ENCODE assay signal across 8 mouse cellular contexts in genomic region chr12:86725706-86726105, GRCm38 (mm10). TPM values are rescaled to one million over a fixed set of nuclear protein-coding genes. Genes with fewer than 3 reads are reported as not detected.
DNase-seq lines count a peak whose midpoint lies in the region; ATAC-seq and TF ChIP-seq lines count a peak whose summit lies in the region.

No protein-coding gene starts in this region.

- peak overlapping the region; percentile 72 for H3K9ac ChIP-seq in lung, embryonic 15.5 days
- peak overlapping the region; percentile 67 for H3K9ac ChIP-seq in embryonic facial prominence, embryonic 14.5 days (ENCODE audit: low read depth, low read length)
- H3K9ac ChIP-seq in limb, embryonic 14.5 days (ENCODE audit: low read depth, low read length, severe bottlenecking) = peak overlapping the region; percentile 70
- H3K9ac ChIP-seq in stomach, embryonic 14.5 days (replicated peaks; ENCODE audit: low read depth, low read length) = peak overlapping the region; percentile 50; the same call in 1 of the 2 replicates

- H3K9me3 ChIP-seq in lung, embryonic 15.5 days = no peaks in the 10 kb centered on the region
- no peaks in the 10 kb centered on the region for H3K9me3 ChIP-seq in embryonic facial prominence, embryonic 14.5 days (ENCODE audit: control insufficient read depth, low read length)
- H3K9me3 ChIP-seq in limb, embryonic 14.5 days (ENCODE audit: control insufficient read depth, low read length) = no peaks in the 10 kb centered on the region
- H3K9me3 ChIP-seq in stomach, embryonic 14.5 days (ENCODE audit: control insufficient read depth, low read depth, low read length) = no peaks in the 10 kb centered on the region

- H3K4me1 ChIP-seq in cerebellum, adult 2 months (ENCODE audit: control insufficient read depth, insufficient read depth, low read length) = peaks cover 7% of the 10 kb centered on the region
- H3K4me1 ChIP-seq in lung, embryonic 15.5 days = peaks cover 18% of the 10 kb centered on the region; the same call in 1 of the 2 replicates
- H3K4me1 ChIP-seq in embryonic facial prominence, embryonic 14.5 days (ENCODE audit: control insufficient read depth, insufficient read depth, low read length) = peaks cover 7% of the 10 kb centered on the region; the same call in 1 of the 2 replicates
- H3K4me1 ChIP-seq in limb, embryonic 14.5 days (ENCODE audit: control insufficient read depth, insufficient read depth, low read length) = no peaks in the 10 kb centered on the region; the same call in 1 of the 2 replicates
- peaks cover 3% of the 10 kb centered on the region; the same call in 1 of the 2 replicates for H3K4me1 ChIP-seq in stomach, embryonic 14.5 days (ENCODE audit: control insufficient read depth, insufficient read depth, low read length)

- DNase-seq in cerebellum, adult 2 months = no peak
- DNase-seq in cerebellum, adult 11 months = no peak
- no peak for DNase-seq in lung, postnatal 25 days (ENCODE audit: low spot score)
- DNase-seq in embryonic facial prominence, embryonic 14.5 days (ENCODE audit: low spot score) = peak; percentile 64
- DNase-seq in limb, embryonic 14.5 days (ENCODE audit: low spot score) = peak; percentile 44
- DNase-seq in kidney, adult 8-10 months = no peak

- TF ChIP-seq CTCF in cerebellum, adult 2 months (IDR thresholded peaks at IDR 0.05; ENCODE audit: borderline replicate concordance, insufficient read depth, low read depth, low read length) = no peak

- H3K27ac ChIP-seq in cerebellum, adult 2 months (ENCODE audit: insufficient read depth, low read length) = peak overlapping the region; percentile 42
- peak overlapping the region; percentile 56 for H3K27ac ChIP-seq in lung, embryonic 15.5 days
- H3K27ac ChIP-seq in embryonic facial prominence, embryonic 14.5 days (replicated peaks; ENCODE audit: low read depth, low read length) = peak overlapping the region; percentile 50
- H3K27ac ChIP-seq in limb, embryonic 14.5 days (replicated peaks; ENCODE audit: low read depth, low read length) = peak overlapping the region; percentile 26; the same call in 1 of the 2 replicates
- peak overlapping the region; percentile 44; the same call in 1 of the 2 replicates for H3K27ac ChIP-seq in stomach, embryonic 14.5 days (ENCODE audit: low read length)

- peak overlapping the region; percentile 77 for H3K4me3 ChIP-seq in cerebellum, adult 2 months (replicated peaks; ENCODE audit: insufficient read depth, low read depth, low read length)
- H3K4me3 ChIP-seq in lung, embryonic 15.5 days = peak overlapping the region; percentile 69
- peak overlapping the region; percentile 72 for H3K4me3 ChIP-seq in embryonic facial prominence, embryonic 14.5 days (ENCODE audit: low read depth, low read length)
- peak overlapping the region; percentile 76 for H3K4me3 ChIP-seq in limb, embryonic 14.5 days (replicated peaks; ENCODE audit: low read length)
- peak overlapping the region; percentile 73 for H3K4me3 ChIP-seq in stomach, embryonic 14.5 days (ENCODE audit: low read depth, low read length)

- no peak for TF ChIP-seq POLR2A in cerebellum, adult 2 months (IDR thresholded peaks at IDR 0.05; ENCODE audit: borderline replicate concordance, insufficient read depth, low read length)
- no peak for TF ChIP-seq POLR2A in limb, embryonic 14.5 days (IDR thresholded peaks at IDR 0.05; ENCODE audit: borderline replicate concordance, extremely low read depth, insufficient read depth, insufficient read length)

- under 1% methylated on average over 19 of the region's 19 CpGs for WGBS in cerebellum, adult 2 months
- WGBS in lung, embryonic 15.5 days = 2% methylated on average over 19 of the region's 19 CpGs
- WGBS in embryonic facial prominence, embryonic 14.5 days = under 1% methylated on average over 19 of the region's 19 CpGs
- WGBS in limb, embryonic 14.5 days = 0% methylated on average over 19 of the region's 19 CpGs
- under 1% methylated on average over 19 of the region's 19 CpGs for WGBS in stomach, embryonic 14.5 days

- H3K4me2 ChIP-seq in lung, embryonic 15.5 days = peak overlapping the region; percentile 89
- peak overlapping the region; percentile 92 for H3K4me2 ChIP-seq in embryonic facial prominence, embryonic 14.5 days (ENCODE audit: low read depth, low read length)
- peak overlapping the region; percentile 95 for H3K4me2 ChIP-seq in limb, embryonic 14.5 days (replicated peaks; ENCODE audit: low read depth, low read length, severe bottlenecking)
- H3K4me2 ChIP-seq in stomach, embryonic 14.5 days (replicated peaks; ENCODE audit: low read depth, low read length) = peak overlapping the region; percentile 95

- no peaks in the 10 kb centered on the region for H3K36me3 ChIP-seq in lung, embryonic 15.5 days
- H3K36me3 ChIP-seq in embryonic facial prominence, embryonic 14.5 days (ENCODE audit: control insufficient read depth, insufficient read depth, low read length) = 0 out of 2 replicates have a peak, but pooled peaks cover 2% of the 10 kb centered on the region
- peaks cover 5% of the 10 kb centered on the region; the same call in 1 of the 2 replicates for H3K36me3 ChIP-seq in limb, embryonic 14.5 days (ENCODE audit: control insufficient read depth, insufficient read depth, low read length)
- H3K36me3 ChIP-seq in stomach, embryonic 14.5 days (ENCODE audit: control insufficient read depth, insufficient read depth, low read length) = no peaks in the 10 kb centered on the region; the same call in 1 of the 2 replicates

- peak; percentile 12; the same call in 1 of the 2 replicates for ATAC-seq in lung, embryonic 15.5 days (ENCODE audit: borderline replicate concordance, extremely low read depth, low FRiP score, low TSS enrichment)
- no peak for ATAC-seq in embryonic facial prominence, embryonic 14.5 days (ENCODE audit: low read depth)
- ATAC-seq in limb, embryonic 14.5 days (ENCODE audit: low FRiP score, low read depth) = peak; percentile 33; the same call in 1 of the 2 replicates
- ATAC-seq in stomach, embryonic 14.5 days (ENCODE audit: insufficient number of reproducible peaks, insufficient read depth, low FRiP score, low read depth) = no peak

- no peaks in the 10 kb centered on the region for H3K27me3 ChIP-seq in cerebellum, adult 2 months (ENCODE audit: control insufficient read depth, insufficient read depth, low read length)
- no peaks in the 10 kb centered on the region for H3K27me3 ChIP-seq in lung, embryonic 15.5 days
- no peaks in the 10 kb centered on the region for H3K27me3 ChIP-seq in embryonic facial prominence, embryonic 14.5 days (replicated peaks; ENCODE audit: control insufficient read depth, insufficient read depth, low read length)
- H3K27me3 ChIP-seq in limb, embryonic 14.5 days (ENCODE audit: control insufficient read depth, insufficient read depth, low read length) = no peaks in the 10 kb centered on the region
- H3K27me3 ChIP-seq in stomach, embryonic 14.5 days (ENCODE audit: control insufficient read depth, insufficient read depth, low read length) = no peaks in the 10 kb centered on the region

RNA-seq across cellular contexts. Expression of gene Angel1, which starts 0.6 kb away (rescaled TPM):
- 23.6 and 23.9 TPM in 2 replicates for polyA plus RNA-seq in cerebellum, adult 2 months (2012; rRNA removed)
- 12.6 and 13.6 TPM in 2 replicates for polyA plus RNA-seq in lung, embryonic 15.5 days (2015; fragmentation: Nextera tagmentation; extraction: Ambion mirVana)
- 12.9 TPM in 2 replicates for polyA plus RNA-seq in embryonic facial prominence, embryonic 14.5 days (2014; fragmentation: Nextera tagmentation; extraction: Ambion mirVana)
- polyA plus RNA-seq in limb, embryonic 14.5 days (2012; rRNA removed) = 14.2 and 17.1 TPM in 2 replicates
- 10.8 and 12.6 TPM in 2 replicates for polyA plus RNA-seq in limb, embryonic 14.5 days (2014; fragmentation: Nextera tagmentation; extraction: Ambion mirVana)
- 8.7 and 10.2 TPM in 2 replicates for polyA plus RNA-seq in stomach, embryonic 14.5 days (2014; fragmentation: Nextera tagmentation; extraction: Ambion mirVana)

RNA-seq across cellular contexts. Expression of gene Lrrc74a, which starts 8.5 kb away (rescaled TPM):
- not detected in 2 replicates for polyA plus RNA-seq in cerebellum, adult 2 months (2012; rRNA removed)
- not detected in 2 replicates for polyA plus RNA-seq in lung, embryonic 15.5 days (2015; fragmentation: Nextera tagmentation; extraction: Ambion mirVana)
- polyA plus RNA-seq in embryonic facial prominence, embryonic 14.5 days (2014; fragmentation: Nextera tagmentation; extraction: Ambion mirVana) = not detected in 2 replicates
- not detected in 2 replicates for polyA plus RNA-seq in limb, embryonic 14.5 days (2012; rRNA removed)
- not detected in 2 replicates for polyA plus RNA-seq in limb, embryonic 14.5 days (2014; fragmentation: Nextera tagmentation; extraction: Ambion mirVana)
- not detected in 2 replicates for polyA plus RNA-seq in stomach, embryonic 14.5 days (2014; fragmentation: Nextera tagmentation; extraction: Ambion mirVana)

RNA-seq across cellular contexts. Expression of gene Vash1, which starts 47.2 kb away (rescaled TPM):
- polyA plus RNA-seq in cerebellum, adult 2 months (2012; rRNA removed) = 23.1 and 24.6 TPM in 2 replicates
- polyA plus RNA-seq in lung, embryonic 15.5 days (2015; fragmentation: Nextera tagmentation; extraction: Ambion mirVana) = 13.0 and 13.1 TPM in 2 replicates
- polyA plus RNA-seq in embryonic facial prominence, embryonic 14.5 days (2014; fragmentation: Nextera tagmentation; extraction: Ambion mirVana) = 11.0 and 12.3 TPM in 2 replicates
- polyA plus RNA-seq in limb, embryonic 14.5 days (2012; rRNA removed) = 14.5 and 19.6 TPM in 2 replicates
- 11.3 and 13.4 TPM in 2 replicates for polyA plus RNA-seq in limb, embryonic 14.5 days (2014; fragmentation: Nextera tagmentation; extraction: Ambion mirVana)
- polyA plus RNA-seq in stomach, embryonic 14.5 days (2014; fragmentation: Nextera tagmentation; extraction: Ambion mirVana) = 10.5 and 12.2 TPM in 2 replicates

Comparison
In these comparisons a context has a peak if more than half of its experiments do, and no peak if none do; other contexts are left out.
1. DNase-seq: peak in embryonic facial prominence, embryonic 14.5 days (single experiment) and limb, embryonic 14.5 days (single experiment); none in cerebellum, adult 2 months (0 of 2), cerebellum, adult 11 months (single experiment), lung, postnatal 25 days (single experiment) and kidney, adult 8-10 months (0 of 2).
2. ATAC-seq: peak in lung, embryonic 15.5 days (single experiment) and limb, embryonic 14.5 days (single experiment); none in embryonic facial prominence, embryonic 14.5 days (single experiment) and stomach, embryonic 14.5 days (single experiment).
3. Peak in every context shown above with its lines, with median percentiles within 50 percentile points of each other: H3K27ac ChIP-seq, H3K4me3 ChIP-seq, H3K4me2 ChIP-seq and H3K9ac ChIP-seq.